In the genomic region with DNA sequence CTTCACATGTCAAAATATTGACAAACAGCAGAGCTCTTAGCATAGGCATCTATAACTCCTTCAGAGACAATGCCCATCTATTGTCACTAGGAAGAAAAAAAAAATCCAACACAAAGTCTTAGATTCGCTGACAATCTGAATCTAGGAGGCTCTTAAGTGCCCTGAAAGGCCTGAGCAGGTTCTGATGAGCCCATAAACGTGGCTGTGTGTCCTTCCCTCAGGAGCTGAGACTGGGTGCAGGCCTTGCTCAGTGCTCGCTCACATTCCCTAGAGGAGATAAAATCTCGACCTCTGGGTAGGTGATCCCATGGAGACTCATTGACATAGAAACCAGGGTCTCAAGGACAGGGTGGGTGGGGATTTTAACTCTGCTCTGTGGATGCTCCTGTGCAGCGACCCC, we compare ENCODE assay signal across 9 mouse cellular contexts. TPM values are rescaled to one million over a fixed set of nuclear protein-coding genes. Genes with fewer than 3 reads are reported as not detected.
DNase-seq lines count a peak whose midpoint lies in the region; ATAC-seq and TF ChIP-seq lines count a peak whose summit lies in the region.
"Had no signal": no experiment of that assay in that cellular context is flagged by ENCODE, and none has a peak within 500 bp of the region (broad histone marks: within the 10 kb centered on the region; RNA-seq: fewer than 3 reads in every experiment).

No protein-coding gene starts in this region.

- H3K4me2 ChIP-seq in heart, embryonic 14.5 days (ENCODE audit: low read length) = peak overlapping the region; percentile 77
- H3K4me2 ChIP-seq in hindbrain, embryonic 12.5 days (replicated peaks) = peak overlapping the region; percentile 80
- peak overlapping the region; percentile 68 for H3K4me2 ChIP-seq in midbrain, embryonic 12.5 days (replicated peaks)

- H3K36me3 ChIP-seq in heart, embryonic 14.5 days (ENCODE audit: control insufficient read depth, insufficient read depth, low read length) = no peaks in the 10 kb centered on the region
- H3K36me3 ChIP-seq in heart, adult 2 months (ENCODE audit: control insufficient read depth, insufficient read depth, low read length) = no peaks in the 10 kb centered on the region
- no peaks in the 10 kb centered on the region for H3K36me3 ChIP-seq in hindbrain, embryonic 12.5 days
- no peaks in the 10 kb centered on the region for H3K36me3 ChIP-seq in midbrain, embryonic 12.5 days

- H3K27ac ChIP-seq in heart, embryonic 14.5 days (replicated peaks in 1 of 2; ENCODE audit: control insufficient read depth in 1 of 2, insufficient read depth in 1 of 2, low read depth in 2 of 2, low read length in 2 of 2) = peak overlapping the region in 1 of 2 experiments; percentile 38; a peak in 1 of 4 replicates
- no peak overlapping the region for H3K27ac ChIP-seq in heart, adult 2 months
- H3K27ac ChIP-seq in hindbrain, embryonic 12.5 days = no peak overlapping the region
- no peak overlapping the region for H3K27ac ChIP-seq in midbrain, embryonic 12.5 days (replicated peaks)

- peak overlapping the region; percentile 85 for H3K9ac ChIP-seq in heart, embryonic 14.5 days (ENCODE audit: low read length)
- H3K9ac ChIP-seq in heart, adult 2 months (ENCODE audit: low read depth, low read length) = no peak overlapping the region
- H3K9ac ChIP-seq in hindbrain, embryonic 12.5 days = peak overlapping the region; percentile 85
- H3K9ac ChIP-seq in midbrain, embryonic 12.5 days (replicated peaks) = peak overlapping the region; percentile 73; the same call in 1 of the 2 replicates

- no peak for ATAC-seq in heart, embryonic 14.5 days (ENCODE audit: insufficient number of reproducible peaks, insufficient read depth, low FRiP score, low read depth)
- no peak for ATAC-seq in hindbrain, embryonic 12.5 days (ENCODE audit: low FRiP score)
- no peak for ATAC-seq in midbrain, embryonic 12.5 days (ENCODE audit: low FRiP score, low read depth)
- ATAC-seq: CD4-positive, CD25-positive, alpha-beta regulatory T cell, adult 4 months had no signal

- H3K4me3 ChIP-seq in heart, embryonic 14.5 days (ENCODE audit: control insufficient read depth in 1 of 2, insufficient read depth in 1 of 2, low read depth in 1 of 2, low read length in 2 of 2) = peak overlapping the region; percentile 65 to 97
- H3K4me3 ChIP-seq in heart, adult 2 months = no peak overlapping the region
- peak overlapping the region; percentile 74 for H3K4me3 ChIP-seq in hindbrain, embryonic 12.5 days
- H3K4me3 ChIP-seq in midbrain, embryonic 12.5 days = peak overlapping the region; percentile 57

- TF ChIP-seq POLR2A in heart, adult 2 months (IDR thresholded peaks at IDR 0.05; ENCODE audit: insufficient read depth, low read depth, low read length) = no peak

- no peak for TF ChIP-seq CTCF in heart, adult 2 months (IDR thresholded peaks at IDR 0.05)

- no peak for TF ChIP-seq EP300 in heart, adult 2 months (IDR thresholded peaks at IDR 0.05; ENCODE audit: insufficient read depth, low read depth, low read length)

- H3K79me2 ChIP-seq in heart, adult 2 months (replicated peaks; ENCODE audit: control insufficient read depth, insufficient read depth, low read length) = no peaks in the 10 kb centered on the region

- DNase-seq in heart, adult 2 months = no peak
- peak; percentile 33 for DNase-seq in R1 (ENCODE audit: low read depth, low spot score)
- no peak for DNase-seq in right cerebral cortex, postnatal 14 days
- DNase-seq in frontal cortex, postnatal 36 days (ENCODE audit: low spot score in 2 of 2) = no peak
- no peak for DNase-seq in layer of hippocampus, postnatal 10 days (ENCODE audit: low spot score in 2 of 2)

- H3K27me3 ChIP-seq in heart, embryonic 14.5 days (ENCODE audit: control insufficient read depth, insufficient read depth, low read length) = no peaks in the 10 kb centered on the region
- H3K27me3 ChIP-seq in heart, adult 2 months (ENCODE audit: control insufficient read depth, insufficient read depth, low read length) = peaks cover 5% of the 10 kb centered on the region; the same call in 1 of the 2 replicates
- H3K27me3 ChIP-seq in hindbrain, embryonic 12.5 days = peaks cover 10% of the 10 kb centered on the region
- peaks cover 30% of the 10 kb centered on the region for H3K27me3 ChIP-seq in midbrain, embryonic 12.5 days

- no peaks in the 10 kb centered on the region for H3K9me3 ChIP-seq in heart, embryonic 14.5 days (ENCODE audit: control insufficient read depth, low read length)
- no peaks in the 10 kb centered on the region for H3K9me3 ChIP-seq in hindbrain, embryonic 12.5 days (replicated peaks)
- no peaks in the 10 kb centered on the region for H3K9me3 ChIP-seq in midbrain, embryonic 12.5 days

- H3K4me1 ChIP-seq in heart, embryonic 14.5 days (ENCODE audit: control insufficient read depth in 2 of 2, insufficient read depth in 2 of 2, low read length in 2 of 2) = peaks cover 5 to 26% of the 10 kb centered on the region in 2 experiments
- no peaks in the 10 kb centered on the region for H3K4me1 ChIP-seq in heart, adult 2 months (ENCODE audit: control insufficient read depth, insufficient read depth, low read length)
- peaks cover 14% of the 10 kb centered on the region; the same call in 1 of the 2 replicates for H3K4me1 ChIP-seq in hindbrain, embryonic 12.5 days
- peaks cover 21% of the 10 kb centered on the region for H3K4me1 ChIP-seq in midbrain, embryonic 12.5 days

- 11% methylated on average over 5 of the region's 5 CpGs for WGBS in heart, embryonic 14.5 days
- WGBS in heart, adult 2 months = 45% methylated on average over 5 of the region's 5 CpGs
- 15% methylated on average over 5 of the region's 5 CpGs for WGBS in hindbrain, embryonic 12.5 days
- WGBS in midbrain, embryonic 12.5 days = 17% methylated on average over 5 of the region's 5 CpGs

- intact Hi-C loops in heart, adult 2 months (cut with DNase I) = loop anchor here (5.0 kb wide), 1 partner anchor 164 kb away; a partner anchor contains a TSS

RNA-seq across cellular contexts. Expression of a gene that starts 2.1 kb away (rescaled TPM):
- polyA plus RNA-seq in heart, embryonic 14.5 days (2014; fragmentation: Nextera tagmentation; extraction: Ambion mirVana) = 18.9 and 20.5 TPM in 2 replicates
- 1 to 10 TPM; 2.4 TPM for total RNA-seq in heart, adult 2 months (2021)
- 0.88 and 1.00 TPM in 2 replicates for polyA plus RNA-seq in heart, adult 2 months (2012; rRNA removed)
- polyA plus RNA-seq in hindbrain, embryonic 12.5 days (2016; fragmentation: Nextera tagmentation; extraction: Ambion mirVana) = 9.6 and 10.3 TPM in 2 replicates
- 7.8 and 8.9 TPM in 2 replicates for polyA plus RNA-seq in midbrain, embryonic 12.5 days (2016; fragmentation: Nextera tagmentation; extraction: Ambion mirVana)
- total RNA-seq in layer of hippocampus, postnatal 10 days (2021) = 10 to 100 TPM; 12.2 to 12.8 TPM
